Mouse (Mus musculus) kidney, adult 2 months (tissue): ENCODE data around the gene Kcna3.

Source experiments
- CTCF ChIP-seq: fragments of 200-500 bp; conservative IDR thresholded peaks from 2 replicates; pipeline ENCODE4 v1.5.1; 2011; ENCODE audit warnings: low read depth, mild to moderate bottlenecking, control low read depth, low read length, moderate library complexity, mixed read lengths; ENCODE audit not compliant: insufficient read depth, insufficient read length
- POLR2A ChIP-seq: fragments of 200-500 bp; IDR thresholded peaks from one replicate; pipeline ENCODE4 v1.6.1; 2011; ENCODE audit warnings: low read depth, low read length, control low read depth

- TF ChIP-seq CTCF: no peak
- TF ChIP-seq POLR2A: no peak
Measured at GRCm38 (mm10) chr3:107038661-107039223, 2.8 kb downstream of the Kcna3 start.
